Mouse (Mus musculus) right cerebral cortex, adult 2 months (tissue): ENCODE results near the gene Dtx1.

Experiments used
- DNase-seq, 2 experiments: peaks; one replicate each; pipeline ENCODE4 v3.0.0; 2021 to 2022; ENCODE audit warnings: low spot score in 2 of 2

Gene Dtx1

GRCm38 (mm10) chr5:120679676-120680555 is 31.8 kb downstream of the Dtx1 start:
- peak; percentile 92 to 94 for DNase-seq

GRCm38 (mm10) chr5:120677516-120677915 is 34.2 kb downstream of the Dtx1 start:
- no peak for DNase-seq

- no peak for DNase-seq
Observed at GRCm38 (mm10) chr5:120674229-120675145, 37.2 kb downstream of the Dtx1 start.

- DNase-seq, result peak; percentile 79 to 84
Observed at GRCm38 (mm10) chr5:120673626-120674025, 38.1 kb downstream of the Dtx1 start.

GRCm38 (mm10) chr5:120671865-120672264 is 39.9 kb downstream of the Dtx1 start:
- no peak for DNase-seq

- no peak for DNase-seq
Observed at GRCm38 (mm10) chr5:120670132-120670531, 41.6 kb downstream of the Dtx1 start.

GRCm38 (mm10) chr5:120668761-120669160 is 43.0 kb downstream of the Dtx1 start:
- DNase-seq, result no peak

GRCm38 (mm10) chr5:120664888-120665287 is 46.8 kb downstream of the Dtx1 start:
- DNase-seq, result no peak

- DNase-seq, result peak in 1 of 2 experiments; percentile 63
Observed at GRCm38 (mm10) chr5:120660816-120661215, 50.9 kb downstream of the Dtx1 start.

- DNase-seq, result peak; percentile 53 to 63
Observed at GRCm38 (mm10) chr5:120656281-120656751, 55.4 kb downstream of the Dtx1 start.

GRCm38 (mm10) chr5:120653873-120654272 is 57.9 kb downstream of the Dtx1 start:
- no peak for DNase-seq

GRCm38 (mm10) chr5:120652915-120653701 is 58.6 kb downstream of the Dtx1 start:
- peak; percentile 46 to 56 for DNase-seq

GRCm38 (mm10) chr5:120651230-120651629 is 60.5 kb downstream of the Dtx1 start:
- DNase-seq, result no peak

GRCm38 (mm10) chr5:120649938-120650337 is 61.8 kb downstream of the Dtx1 start:
- DNase-seq, result no peak

GRCm38 (mm10) chr5:120649374-120649933 is 62.3 kb downstream of the Dtx1 start:
- peak; percentile 40 for DNase-seq

- peak; percentile 79 to 82 for DNase-seq
Observed at GRCm38 (mm10) chr5:120648569-120649373, 63.0 kb downstream of the Dtx1 start, which contains the start of gene Rasal1. Gene Rasal1 (plus strand): TSS chr5:120648812.

GRCm38 (mm10) chr5:120647814-120648491 is 63.8 kb downstream of the Dtx1 start:
- DNase-seq, result peak; percentile 29 to 48

GRCm38 (mm10) chr5:120647361-120647760 is 64.4 kb downstream of the Dtx1 start:
- DNase-seq, result no peak

GRCm38 (mm10) chr5:120645851-120646250 is 65.9 kb downstream of the Dtx1 start:
- DNase-seq, result no peak

- no peak for DNase-seq
Observed at GRCm38 (mm10) chr5:120644227-120644626, 67.5 kb downstream of the Dtx1 start.
